Mouse (Mus musculus): ENCODE measurements around the gene Cntnap5b. TPM values are rescaled to one million over a fixed set of nuclear protein-coding genes. Genes with fewer than 3 reads are reported as not detected.

Gene Cntnap5b
- total RNA-seq, 1 experiment: not detected

- Histone ChIP-seq H3K4me1 (ENCODE audit: control insufficient read depth in 2 of 2, insufficient read depth in 2 of 2, low read length in 2 of 2, poor library complexity in 1 of 2) (no peaks in the 10 kb centered on the region), H3K4me3 (ENCODE audit: insufficient read depth in 1 of 2, low read depth in 1 of 2, low read length in 2 of 2, poor library complexity in 1 of 2, severe bottlenecking in 1 of 2) (no peak overlapping the region), H3K27ac (ENCODE audit: insufficient read depth, low read depth, low read length, poor library complexity, severe bottlenecking) (no peak overlapping the region), H3K9me3 (ENCODE audit: control insufficient read depth, insufficient read depth, low read depth, low read length) (no peaks in the 10 kb centered on the region), H3K36me3 (ENCODE audit: control insufficient read depth, insufficient read depth, low read length, poor library complexity, severe bottlenecking) (no peaks in the 10 kb centered on the region), H3K9ac (ENCODE audit: insufficient read depth, low read depth, low read length, poor library complexity, severe bottlenecking) (no peak overlapping the region)
- in situ Hi-C loops (cut with MboI; ENCODE audit: low sequenced_read_pairs in 2 of 2, unreplicated experiment in 2 of 2): no loop called here
- TF ChIP-seq MAFK (IDR thresholded peaks at IDR 0.05; ENCODE audit: insufficient read depth, low read depth, low read length) (no peak), HCFC1 (IDR thresholded peaks at IDR 0.05; ENCODE audit: borderline replicate concordance, insufficient read depth, low read length) (no peak), ZC3H11A (IDR thresholded peaks at IDR 0.05; ENCODE audit: borderline replicate concordance, low read depth, low read length) (no peak), CHD2 (IDR thresholded peaks at IDR 0.05; ENCODE audit: low read depth, low read length) (no peak), ZNF384 (IDR thresholded peaks at IDR 0.05; ENCODE audit: low read depth, low read length) (no peak)
- DNase-seq (ENCODE audit: low read depth, low spot score): no peak
Measured at GRCm38 (mm10) chr1:100331066-100331465, 558.5 kb downstream of the Cntnap5b start.

GRCm38 (mm10) chr1:100369415-100370113, 597.0 kb downstream of the Cntnap5b start:
- TF ChIP-seq HCFC1 (IDR thresholded peaks at IDR 0.05; ENCODE audit: borderline replicate concordance, insufficient read depth, low read length): no peak
- TF ChIP-seq MAFK (IDR thresholded peaks at IDR 0.05; ENCODE audit: insufficient read depth, low read depth, low read length): no peak
- TF ChIP-seq ZNF384 (IDR thresholded peaks at IDR 0.05; ENCODE audit: low read depth, low read length): no peak
- TF ChIP-seq CHD2 (IDR thresholded peaks at IDR 0.05; ENCODE audit: low read depth, low read length): no peak
- TF ChIP-seq ZC3H11A (IDR thresholded peaks at IDR 0.05; ENCODE audit: borderline replicate concordance, low read depth, low read length): no peak
- in situ Hi-C loops (cut with MboI; ENCODE audit: low sequenced_read_pairs in 2 of 2, unreplicated experiment in 2 of 2): no loop called here
- H3K9me3 ChIP-seq (ENCODE audit: control insufficient read depth, insufficient read depth, low read depth, low read length): no peaks in the 10 kb centered on the region
- H3K4me3 ChIP-seq (ENCODE audit: insufficient read depth in 1 of 2, low read depth in 1 of 2, low read length in 2 of 2, poor library complexity in 1 of 2, severe bottlenecking in 1 of 2): no peak overlapping the region
- no peaks in the 10 kb centered on the region for H3K36me3 ChIP-seq (ENCODE audit: control insufficient read depth, insufficient read depth, low read length, poor library complexity, severe bottlenecking)
- no peak overlapping the region for H3K9ac ChIP-seq (ENCODE audit: insufficient read depth, low read depth, low read length, poor library complexity, severe bottlenecking)
- H3K27ac ChIP-seq (ENCODE audit: insufficient read depth, low read depth, low read length, poor library complexity, severe bottlenecking): no peak overlapping the region
- H3K4me1 ChIP-seq (ENCODE audit: control insufficient read depth in 2 of 2, insufficient read depth in 2 of 2, low read length in 2 of 2, poor library complexity in 1 of 2): no peaks in the 10 kb centered on the region
- DNase-seq (ENCODE audit: low read depth, low spot score): no peak

DNA sequence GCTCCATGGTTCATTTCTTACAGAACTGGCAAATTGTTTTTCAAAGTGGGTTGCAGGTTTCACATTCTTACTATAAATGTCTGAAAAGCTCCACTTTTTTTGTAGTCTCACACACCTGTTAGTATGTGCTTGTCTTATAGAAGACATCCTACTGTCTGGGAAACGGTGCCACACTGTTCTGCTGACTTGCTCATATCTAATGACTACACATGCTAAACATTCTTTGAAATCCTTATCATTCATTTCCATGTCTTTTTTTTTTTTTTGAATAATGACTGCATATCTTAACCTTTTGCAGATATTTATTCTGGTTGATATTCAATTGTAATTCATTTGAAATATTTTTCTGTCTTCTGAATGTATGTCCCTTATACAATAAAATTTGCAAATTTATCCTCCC, 613.7 kb downstream of the Cntnap5b start:
- Histone ChIP-seq H3K36me3 (ENCODE audit: control insufficient read depth, insufficient read depth, low read length, poor library complexity, severe bottlenecking) (no peaks in the 10 kb centered on the region), H3K4me3 (ENCODE audit: insufficient read depth in 1 of 2, low read depth in 1 of 2, low read length in 2 of 2, poor library complexity in 1 of 2, severe bottlenecking in 1 of 2) (no peak overlapping the region), H3K9ac (ENCODE audit: insufficient read depth, low read depth, low read length, poor library complexity, severe bottlenecking) (no peak overlapping the region), H3K27ac (ENCODE audit: insufficient read depth, low read depth, low read length, poor library complexity, severe bottlenecking) (no peak overlapping the region), H3K4me1 (ENCODE audit: control insufficient read depth in 2 of 2, insufficient read depth in 2 of 2, low read length in 2 of 2, poor library complexity in 1 of 2) (no peaks in the 10 kb centered on the region), H3K9me3 (ENCODE audit: control insufficient read depth, insufficient read depth, low read depth, low read length) (no peaks in the 10 kb centered on the region)
- TF ChIP-seq HCFC1 (IDR thresholded peaks at IDR 0.05; ENCODE audit: borderline replicate concordance, insufficient read depth, low read length) (no peak), ZC3H11A (IDR thresholded peaks at IDR 0.05; ENCODE audit: borderline replicate concordance, low read depth, low read length) (no peak), CHD2 (IDR thresholded peaks at IDR 0.05; ENCODE audit: low read depth, low read length) (no peak), ZNF384 (IDR thresholded peaks at IDR 0.05; ENCODE audit: low read depth, low read length) (no peak), MAFK (IDR thresholded peaks at IDR 0.05; ENCODE audit: insufficient read depth, low read depth, low read length) (no peak)
- in situ Hi-C loops (cut with MboI; ENCODE audit: low sequenced_read_pairs in 2 of 2, unreplicated experiment in 2 of 2): no loop called here
- no peak for DNase-seq (ENCODE audit: low read depth, low spot score)

DNA sequence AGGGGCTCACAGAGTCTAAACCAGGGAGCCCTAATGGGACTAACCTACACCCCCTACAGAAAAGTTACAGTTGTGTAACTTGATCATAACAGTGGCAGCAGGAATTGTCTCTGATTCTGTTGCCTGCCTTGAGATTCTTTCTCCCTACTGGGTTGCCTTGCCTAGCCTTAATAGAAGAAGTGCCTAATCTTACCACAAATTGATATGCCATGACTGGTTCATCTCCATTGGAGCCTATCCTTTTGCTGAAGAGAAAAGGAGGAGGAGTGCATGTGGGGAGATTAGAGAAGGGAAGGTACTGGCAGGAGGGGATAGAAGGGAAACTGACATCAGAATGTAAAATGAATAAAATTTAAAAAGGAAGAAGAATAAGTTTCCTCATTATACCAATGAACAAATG, 621.5 kb downstream of the Cntnap5b start:
- no peaks in the 10 kb centered on the region for H3K36me3 ChIP-seq (ENCODE audit: control insufficient read depth, insufficient read depth, low read length, poor library complexity, severe bottlenecking)
- TF ChIP-seq CHD2 (IDR thresholded peaks at IDR 0.05; ENCODE audit: low read depth, low read length) (no peak), ZC3H11A (IDR thresholded peaks at IDR 0.05; ENCODE audit: borderline replicate concordance, low read depth, low read length) (no peak), MAFK (IDR thresholded peaks at IDR 0.05; ENCODE audit: insufficient read depth, low read depth, low read length) (no peak), HCFC1 (IDR thresholded peaks at IDR 0.05; ENCODE audit: borderline replicate concordance, insufficient read depth, low read length) (no peak), ZNF384 (IDR thresholded peaks at IDR 0.05; ENCODE audit: low read depth, low read length) (no peak)
- DNase-seq (ENCODE audit: low read depth, low spot score): no peak
- no peak overlapping the region for H3K27ac ChIP-seq (ENCODE audit: insufficient read depth, low read depth, low read length, poor library complexity, severe bottlenecking)
- H3K9me3 ChIP-seq (ENCODE audit: control insufficient read depth, insufficient read depth, low read depth, low read length): no peaks in the 10 kb centered on the region
- in situ Hi-C loops (cut with MboI; ENCODE audit: low sequenced_read_pairs in 2 of 2, unreplicated experiment in 2 of 2): no loop called here
- H3K4me3 ChIP-seq (ENCODE audit: insufficient read depth in 1 of 2, low read depth in 1 of 2, low read length in 2 of 2, poor library complexity in 1 of 2, severe bottlenecking in 1 of 2): no peak overlapping the region
- no peak overlapping the region for H3K9ac ChIP-seq (ENCODE audit: insufficient read depth, low read depth, low read length, poor library complexity, severe bottlenecking)
- H3K4me1 ChIP-seq (ENCODE audit: control insufficient read depth in 2 of 2, insufficient read depth in 2 of 2, low read length in 2 of 2, poor library complexity in 1 of 2): no peaks in the 10 kb centered on the region

All from ES-E14 (cell line).